Mouse (Mus musculus) regulatory T cell (primary cell): ENCODE results near the gene Hist1h2bl.

Source experiments
- in situ Hi-C: fragments of 300-600 bp; cut with MboI, MseI; formaldehyde crosslinking; loops from one replicate; pipeline ENCODE4 v1.15.1; 2025; ENCODE audit warnings: high pct_unique_total_duplicates

Gene Hist1h2bl

GRCm38 (mm10) chr13:21715864-21716539 lies at the start of gene Hist1h2bl, which contains the start of gene Hist1h2ai:
Gene Hist1h2bl (minus strand): TSS chr13:21716143.
Gene Hist1h2ai (plus strand): TSS chr13:21716422.
- in situ Hi-C loops, result loop anchor here (5.0 to 10.0 kb wide), 4 partner anchors 36 to 1966 kb away; partner anchors contain the start of genes Abt1, Hist1h2ac, Hist1h2ak and Hist1h2bc

DNA sequence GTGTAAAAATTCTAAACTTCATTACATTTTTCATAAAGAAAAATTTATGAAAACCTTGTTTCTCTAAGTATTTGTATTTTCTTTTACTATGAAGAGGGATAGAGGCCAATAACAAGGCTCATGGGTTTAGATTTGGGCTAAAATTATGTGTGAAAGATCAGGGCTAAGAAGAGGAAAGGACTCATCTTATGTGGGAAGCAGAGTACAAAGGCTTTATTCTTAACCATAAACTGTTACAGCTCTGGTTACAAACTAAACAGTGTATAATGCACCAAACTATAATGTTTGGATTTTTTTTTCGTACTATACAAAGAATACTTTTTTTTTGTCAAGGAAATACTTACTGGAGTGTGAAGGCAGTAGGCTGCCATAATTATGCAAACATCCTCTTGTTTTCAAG lies 39.8 kb upstream of the Hist1h2bl start:
- in situ Hi-C loops, result no loop called here

- in situ Hi-C loops, result loop anchor here (5.0 kb wide), 1 partner anchor 37 kb away; the partner anchor contains the start of genes Hist1h2ai, Hist1h2bl and Hist1h3h
Observed at GRCm38 (mm10) chr13:21754294-21755001, 38.5 kb upstream of the Hist1h2bl start.

GRCm38 (mm10) chr13:21753524-21754285 lies 37.8 kb upstream of the Hist1h2bl start, which contains the start of the genes Hist1h2ak and Hist1h2bn:
Gene Hist1h2ak (minus strand): TSS chr13:21753827.
Gene Hist1h2bn (plus strand): TSS chr13:21754123.
- in situ Hi-C loops, result loop anchor here (5.0 kb wide), 1 partner anchor 36 kb away; the partner anchor contains the start of genes Hist1h2ai, Hist1h2bl and Hist1h3h

GRCm38 (mm10) chr13:21753051-21753523 lies 37.1 kb upstream of the Hist1h2bl start:
- in situ Hi-C loops, result loop anchor here (5.0 kb wide), 1 partner anchor 36 kb away; the partner anchor contains the start of genes Hist1h2ai, Hist1h2bl and Hist1h3h

DNA sequence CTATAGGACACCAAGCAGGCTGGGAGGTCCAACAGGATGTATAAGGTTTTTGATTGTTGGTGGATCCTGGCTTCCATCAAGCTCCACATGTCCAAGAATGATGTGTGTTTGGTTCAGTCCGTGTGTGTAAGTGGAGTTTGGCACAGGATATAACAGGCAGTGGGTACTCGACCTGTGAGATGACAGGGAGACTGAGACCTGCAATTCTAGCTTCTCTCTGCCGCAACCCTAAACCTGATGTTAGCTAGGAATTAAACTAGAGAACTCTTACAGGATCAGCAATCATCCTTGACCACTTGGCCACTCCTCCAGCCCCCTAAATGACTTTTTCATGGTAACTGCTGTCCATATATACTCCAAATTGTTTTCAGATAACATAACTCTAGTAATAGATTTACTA lies 36.4 kb upstream of the Hist1h2bl start:
- in situ Hi-C loops, result loop anchor here (5.0 kb wide), 1 partner anchor 35 kb away; the partner anchor contains the start of genes Hist1h2ai, Hist1h2bl and Hist1h3h

DNA sequence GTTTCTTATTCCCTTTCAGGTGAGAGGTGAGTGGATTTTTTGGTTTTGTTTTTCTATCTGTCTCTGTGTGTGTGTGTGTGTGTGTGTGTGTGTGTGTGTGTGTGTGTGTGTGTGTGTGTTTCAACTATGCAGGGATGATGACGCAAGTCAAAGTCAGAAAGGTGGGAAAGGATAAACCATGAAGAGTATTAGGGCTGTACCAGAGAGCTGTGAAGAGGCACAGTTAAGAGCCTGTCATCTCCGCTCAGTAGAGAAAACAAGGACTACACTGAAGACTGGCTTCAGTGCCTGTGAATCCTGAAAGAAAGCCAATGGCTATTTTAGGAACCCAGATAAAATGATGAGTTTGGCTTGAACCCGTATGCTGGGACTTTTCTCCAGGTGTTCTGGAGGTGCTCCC lies 35.9 kb upstream of the Hist1h2bl start:
- in situ Hi-C loops, result loop anchor here (5.0 kb wide), 1 partner anchor 35 kb away; the partner anchor contains the start of genes Hist1h2ai, Hist1h2bl and Hist1h3h

DNA sequence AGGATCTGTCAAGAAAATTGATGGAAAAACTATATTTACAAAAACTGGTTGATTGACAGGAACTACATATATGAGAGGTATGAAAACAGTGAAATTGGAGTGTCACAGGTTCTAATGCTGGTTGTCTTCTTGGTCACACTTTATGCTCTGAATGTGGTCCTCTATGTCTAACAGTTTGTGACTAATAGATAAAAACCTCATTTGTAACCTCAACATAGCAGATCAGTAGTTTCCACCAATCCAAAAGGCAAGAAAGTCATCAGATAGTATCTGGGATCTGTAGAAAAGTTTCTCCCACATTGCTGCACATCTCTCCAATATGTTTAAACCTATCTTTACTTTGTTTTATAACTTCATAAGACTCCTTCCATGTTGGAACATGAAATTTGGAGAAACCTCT lies 35.5 kb upstream of the Hist1h2bl start:
- in situ Hi-C loops, result loop anchor here (5.0 kb wide), 1 partner anchor 34 kb away; the partner anchor contains the start of genes Hist1h2ai, Hist1h2bl and Hist1h3h

- in situ Hi-C loops, result loop anchor here (5.0 kb wide), 1 partner anchor 33 kb away; the partner anchor contains the start of genes Hist1h2ai, Hist1h2bl and Hist1h3h
Observed at GRCm38 (mm10) chr13:21750159-21751017, 34.4 kb upstream of the Hist1h2bl start, which contains the start of gene Hist1h4k. Gene Hist1h4k (minus strand): TSS chr13:21750505.

- in situ Hi-C loops, result loop anchor here (5.0 kb wide), 1 partner anchor 32 kb away; the partner anchor contains the start of genes Hist1h2ai, Hist1h2bl and Hist1h3h
Observed at GRCm38 (mm10) chr13:21749387-21750158, 33.6 kb upstream of the Hist1h2bl start.

DNA sequence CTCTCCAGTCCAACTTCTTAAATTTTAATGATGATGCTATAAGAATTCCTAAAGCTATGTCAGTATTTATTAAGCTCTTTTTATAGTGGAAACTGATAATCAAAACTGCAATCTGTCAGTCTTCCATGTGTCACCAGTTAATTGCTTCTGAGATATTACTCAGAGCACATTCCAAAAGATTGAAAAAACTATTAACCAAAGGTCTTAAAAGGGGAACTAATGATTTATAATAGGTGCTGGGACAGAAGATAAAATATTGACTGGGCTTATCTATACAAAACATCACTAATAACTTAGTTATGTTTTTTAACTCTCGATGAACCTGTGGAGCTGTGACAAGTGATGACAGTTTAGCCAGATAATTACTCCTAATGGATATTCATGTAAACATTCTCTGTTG lies 29.1 kb upstream of the Hist1h2bl start:
- in situ Hi-C loops, result no loop called here

DNA sequence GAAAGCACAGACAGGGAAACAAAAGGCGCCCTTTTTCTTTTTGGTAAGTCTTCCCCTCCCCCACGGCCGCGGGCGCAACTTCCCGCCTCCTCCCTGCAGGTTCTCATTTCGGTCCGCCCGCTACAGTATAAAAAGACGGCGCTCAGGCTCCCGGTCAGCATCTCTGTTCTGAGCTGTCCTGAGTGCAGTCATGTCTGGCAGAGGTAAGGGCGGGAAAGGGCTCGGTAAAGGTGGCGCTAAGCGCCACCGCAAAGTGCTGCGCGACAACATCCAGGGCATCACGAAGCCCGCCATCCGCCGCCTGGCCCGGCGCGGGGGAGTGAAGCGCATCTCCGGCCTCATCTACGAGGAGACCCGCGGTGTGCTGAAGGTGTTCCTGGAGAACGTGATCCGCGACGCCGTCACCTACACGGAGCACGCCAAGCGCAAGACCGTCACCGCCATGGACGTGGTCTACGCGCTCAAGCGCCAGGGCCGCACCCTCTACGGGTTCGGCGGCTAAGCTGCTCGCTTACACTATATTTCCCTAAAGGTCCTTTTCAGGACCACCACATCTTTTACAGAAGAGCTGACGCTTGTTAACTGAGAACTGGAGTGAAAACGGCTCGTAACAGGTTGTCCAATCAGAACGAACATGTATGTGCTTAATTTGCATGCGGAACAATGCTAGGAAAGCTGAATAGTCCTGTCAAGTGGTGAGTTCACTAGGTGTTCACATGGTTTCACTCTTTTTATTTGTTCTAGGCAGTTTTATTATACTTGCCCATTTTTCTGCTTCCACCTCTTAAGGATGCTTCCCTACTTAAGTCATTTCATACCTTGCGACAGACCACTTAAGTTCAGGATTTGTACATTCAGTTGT lies 19.2 kb upstream of the Hist1h2bl start, which contains the start of gene Hist1h4j:
Gene Hist1h4j (plus strand): TSS at position 159 of the 862 bp plus-strand sequence.
- in situ Hi-C loops, result loop anchor here (5.0 kb wide), 1 partner anchor 57 kb away; no protein-coding TSS in a partner anchor

GRCm38 (mm10) chr13:21734010-21734905 lies 18.3 kb upstream of the Hist1h2bl start:
- in situ Hi-C loops, result no loop called here

GRCm38 (mm10) chr13:21733466-21733865 lies 17.5 kb upstream of the Hist1h2bl start:
- in situ Hi-C loops, result no loop called here

GRCm38 (mm10) chr13:21729544-21729943 lies 13.6 kb upstream of the Hist1h2bl start:
- in situ Hi-C loops, result no loop called here

GRCm38 (mm10) chr13:21727948-21728572 lies 12.1 kb upstream of the Hist1h2bl start:
- in situ Hi-C loops, result no loop called here
